Mouse (Mus musculus) layer of hippocampus, postnatal 36 days (tissue): Measurements from ENCODE around the gene Spi1. TPM values are rescaled to one million over a fixed set of nuclear protein-coding genes. Genes with fewer than 3 reads are reported as not detected.

Source experiments
- DNase-seq, 2 experiments: peaks; one replicate each; pipeline ENCODE4 v3.0.0; 2022
- total RNA-seq, 2 experiments: library from RNA; stranded (reverse); gene quantifications; 2 replicates each; pipeline ENCODE4 v1.2.3; 2021

Spi1 gene
- total RNA-seq, 2 experiments from 2014 or later, result 3.9 to 4.1 TPM

GRCm38 (mm10) chr2:91125101-91125500, 42.9 kb downstream of the Spi1 start:
- no peak for DNase-seq

- DNase-seq, result no peak
Observed at GRCm38 (mm10) chr2:91128761-91129160, 46.6 kb downstream of the Spi1 start.

GRCm38 (mm10) chr2:91130126-91130525, 47.9 kb downstream of the Spi1 start:
- no peak for DNase-seq

GRCm38 (mm10) chr2:91131251-91131650, 49.1 kb downstream of the Spi1 start:
- no peak for DNase-seq

GRCm38 (mm10) chr2:91132035-91132434, 49.8 kb downstream of the Spi1 start:
- no peak for DNase-seq

- no peak for DNase-seq
Observed at GRCm38 (mm10) chr2:91136513-91137412, 54.6 kb downstream of the Spi1 start.

GRCm38 (mm10) chr2:91137481-91137880, 55.3 kb downstream of the Spi1 start:
- DNase-seq, result no peak

- no peak for DNase-seq
Observed at GRCm38 (mm10) chr2:91139311-91139710, 57.1 kb downstream of the Spi1 start.

GRCm38 (mm10) chr2:91139764-91140163, 57.6 kb downstream of the Spi1 start:
- DNase-seq, result no peak

GRCm38 (mm10) chr2:91142920-91143319, 60.7 kb downstream of the Spi1 start:
- DNase-seq, result no peak

GRCm38 (mm10) chr2:91143401-91143800, 61.2 kb downstream of the Spi1 start:
- no peak for DNase-seq

- no peak for DNase-seq
Observed at GRCm38 (mm10) chr2:91148101-91148500, 65.9 kb downstream of the Spi1 start.

- no peak for DNase-seq
Observed at GRCm38 (mm10) chr2:91151331-91151730, 69.1 kb downstream of the Spi1 start.

GRCm38 (mm10) chr2:91152885-91153377, 70.7 kb downstream of the Spi1 start:
- no peak for DNase-seq

GRCm38 (mm10) chr2:91154091-91154490, 71.9 kb downstream of the Spi1 start:
- DNase-seq, result no peak

GRCm38 (mm10) chr2:91157002-91157752, 75.0 kb downstream of the Spi1 start:
- no peak for DNase-seq

GRCm38 (mm10) chr2:91160591-91160990, 78.4 kb downstream of the Spi1 start:
- no peak for DNase-seq

GRCm38 (mm10) chr2:91162952-91163351, 80.8 kb downstream of the Spi1 start:
- DNase-seq, result no peak

- DNase-seq, result no peak
Observed at GRCm38 (mm10) chr2:91163532-91163931, 81.3 kb downstream of the Spi1 start.

GRCm38 (mm10) chr2:91164991-91165390, 82.8 kb downstream of the Spi1 start:
- no peak for DNase-seq
